Mouse (Mus musculus): Measurements from ENCODE around the gene A530032D15Rik. TPM values are rescaled to one million over a fixed set of nuclear protein-coding genes. Genes with fewer than 3 reads are reported as not detected.
"Not testable (repeated sequence)": the region's sequence is repeated elsewhere in the genome, so short reads cannot be mapped to it uniquely, and the experiment has no call there.

Gene A530032D15Rik
- not detected in 2 replicates for polyA plus RNA-seq (2012; ENCODE audit: insufficient read depth, insufficient read length, low replicate concordance, missing spikeins)

DNA sequence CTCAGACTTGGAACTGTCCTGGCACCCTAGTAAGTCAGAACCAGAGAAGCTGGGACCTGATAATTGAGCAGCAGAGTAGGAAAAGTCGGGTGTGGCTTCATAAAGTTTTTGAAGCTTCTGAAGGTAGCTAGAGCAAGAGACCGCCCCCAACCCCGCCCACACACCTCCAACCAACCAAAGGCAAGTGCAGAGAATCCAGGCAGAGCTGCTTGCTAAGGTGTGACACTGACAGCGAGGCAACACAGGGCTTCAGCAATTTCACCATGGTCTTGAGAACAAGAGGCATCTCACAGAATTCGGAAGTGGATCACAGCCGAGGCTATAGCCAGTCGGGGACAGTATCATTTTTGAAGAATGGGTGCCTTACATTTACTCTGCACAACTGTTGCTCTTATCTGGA, at the start of gene A530032D15Rik:
Gene A530032D15Rik, minus strand, starts transcription at position 101 of the 400 bp plus-strand sequence.
- 80% methylated on average over 2 of the region's 7 CpGs for WGBS
- H3K27ac ChIP-seq (ENCODE audit: insufficient read depth, low read depth, low read length); H3K4me3 ChIP-seq (ENCODE audit: insufficient read depth, low read depth, low read length); H3K4me1 ChIP-seq (ENCODE audit: control insufficient read depth, insufficient read depth, low read length): not testable (repeated sequence)

DNA sequence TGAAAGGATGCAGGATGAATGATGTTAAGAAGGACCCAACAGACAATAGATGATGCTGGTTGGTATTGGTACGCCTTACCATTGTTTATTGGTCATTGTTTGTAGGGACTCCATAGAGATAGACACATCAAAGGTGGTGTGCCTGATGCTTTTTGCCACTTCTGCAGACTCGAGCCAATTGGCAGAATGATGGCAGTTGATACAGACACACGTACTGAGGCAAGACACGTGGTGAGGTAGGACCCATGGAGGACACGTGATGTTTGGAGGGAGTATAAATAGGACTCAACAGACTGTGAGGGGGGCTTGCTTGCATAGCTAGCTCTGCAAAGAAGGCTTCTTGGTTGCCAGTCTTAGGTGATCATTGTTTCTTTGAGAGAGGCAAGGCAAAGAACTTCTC, 45.5 kb upstream of the A530032D15Rik start:
- WGBS = 78% methylated on average over 4 of the region's 5 CpGs

DNA sequence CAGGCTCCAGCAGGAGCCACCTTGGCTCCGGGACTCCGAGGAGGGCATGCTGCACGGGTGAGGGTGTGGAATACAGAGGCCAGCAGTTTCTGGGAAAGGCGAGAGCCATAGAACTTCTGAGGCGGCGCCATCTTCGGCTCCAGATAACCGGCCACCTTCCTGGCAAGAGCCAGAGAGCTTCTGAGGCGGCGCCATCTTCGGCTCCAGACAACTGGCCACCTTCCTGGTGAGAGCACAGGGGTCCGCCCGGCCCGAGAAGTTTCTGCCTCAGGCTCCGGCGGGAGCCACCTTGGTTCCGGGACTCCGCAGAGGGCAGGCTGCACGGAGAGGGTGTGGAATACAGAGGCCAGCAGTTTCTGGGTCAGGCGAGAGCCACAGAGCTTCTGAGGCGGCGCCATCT, 24.0 kb upstream of the A530032D15Rik start:
- WGBS = 91% methylated on average over 22 of the region's 22 CpGs
- not testable (repeated sequence) for H3K4me3 ChIP-seq (ENCODE audit: insufficient read depth, low read depth, low read length); H3K4me1 ChIP-seq (ENCODE audit: control insufficient read depth, insufficient read depth, low read length); H3K27ac ChIP-seq (ENCODE audit: insufficient read depth, low read depth, low read length)

More for the DNA sequence above, 45.5 kb upstream of the A530032D15Rik start:
- H3K4me1 ChIP-seq (ENCODE audit: control insufficient read depth, insufficient read depth, low read length); H3K27ac ChIP-seq (ENCODE audit: insufficient read depth, low read depth, low read length); H3K4me3 ChIP-seq (ENCODE audit: insufficient read depth, low read depth, low read length): not testable (repeated sequence)

DNA sequence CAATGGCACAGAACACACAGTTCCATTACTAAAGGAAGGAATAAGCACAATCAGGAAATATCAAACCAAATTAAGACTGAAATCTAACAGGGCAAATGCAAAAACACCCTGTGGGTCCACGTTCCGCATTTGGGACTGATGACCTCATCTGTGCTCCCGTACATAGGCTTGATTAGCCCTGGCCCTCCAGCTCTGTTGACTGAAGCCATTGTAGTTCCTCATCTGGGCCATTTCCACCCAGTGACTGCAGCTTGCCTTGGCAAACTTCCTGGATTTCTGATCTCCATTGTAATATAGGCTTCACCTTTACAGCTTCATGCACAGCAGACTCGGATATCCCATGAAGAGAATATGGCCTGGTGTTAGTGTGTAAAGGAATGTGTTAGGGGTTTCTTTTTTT, 12.2 kb upstream of the A530032D15Rik start:
- 84% methylated on average over 4 of the region's 4 CpGs for WGBS
- H3K4me3 ChIP-seq (ENCODE audit: insufficient read depth, low read depth, low read length); H3K27ac ChIP-seq (ENCODE audit: insufficient read depth, low read depth, low read length); H3K4me1 ChIP-seq (ENCODE audit: control insufficient read depth, insufficient read depth, low read length): not testable (repeated sequence)

DNA sequence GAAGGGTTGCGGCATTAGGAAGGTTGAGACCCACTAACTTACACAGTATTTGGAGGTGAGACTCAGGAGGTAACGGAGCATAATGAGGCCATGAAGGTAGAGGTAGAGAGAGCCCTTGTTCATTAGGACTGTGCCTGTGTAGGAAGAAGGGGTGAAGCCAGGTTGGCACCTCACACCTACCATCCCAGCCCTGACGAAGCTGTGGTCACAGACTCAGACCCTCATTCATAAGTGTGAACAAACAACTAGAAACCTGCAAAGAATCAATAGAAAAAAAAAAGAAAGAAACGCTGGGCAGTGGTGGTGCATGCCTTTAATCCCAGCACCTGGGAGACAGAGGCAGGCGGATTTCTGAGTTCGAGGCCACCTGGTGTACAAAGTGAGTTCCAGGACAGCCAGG, 8.7 kb upstream of the A530032D15Rik start:
- not testable (repeated sequence) for H3K4me3 ChIP-seq (ENCODE audit: insufficient read depth, low read depth, low read length); H3K27ac ChIP-seq (ENCODE audit: insufficient read depth, low read depth, low read length); H3K4me1 ChIP-seq (ENCODE audit: control insufficient read depth, insufficient read depth, low read length)
- 82% methylated on average over 6 of the region's 6 CpGs for WGBS

DNA sequence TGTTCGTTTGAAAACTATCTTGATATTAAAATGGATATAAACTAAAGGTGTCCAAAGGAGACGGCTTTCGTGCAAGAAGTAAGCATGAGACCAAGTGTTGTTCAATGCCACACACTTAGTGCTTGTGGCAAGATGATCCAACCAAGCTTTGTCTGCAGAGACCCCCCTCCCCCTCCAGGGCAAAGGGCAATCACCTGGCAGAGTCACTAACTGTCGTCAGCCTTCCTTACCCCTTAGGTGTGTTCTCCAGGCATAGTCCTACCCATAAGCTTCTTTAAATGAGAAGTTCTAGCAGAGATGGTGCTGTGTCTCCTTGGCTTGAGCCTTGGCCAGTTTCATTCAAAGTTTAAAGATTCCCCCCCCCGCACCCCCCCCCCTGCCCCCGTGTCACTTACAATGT, 7.9 kb upstream of the A530032D15Rik start:
- H3K4me3 ChIP-seq (ENCODE audit: insufficient read depth, low read depth, low read length) = not testable (repeated sequence)
- 69% methylated on average over 5 of the region's 6 CpGs for WGBS

DNA sequence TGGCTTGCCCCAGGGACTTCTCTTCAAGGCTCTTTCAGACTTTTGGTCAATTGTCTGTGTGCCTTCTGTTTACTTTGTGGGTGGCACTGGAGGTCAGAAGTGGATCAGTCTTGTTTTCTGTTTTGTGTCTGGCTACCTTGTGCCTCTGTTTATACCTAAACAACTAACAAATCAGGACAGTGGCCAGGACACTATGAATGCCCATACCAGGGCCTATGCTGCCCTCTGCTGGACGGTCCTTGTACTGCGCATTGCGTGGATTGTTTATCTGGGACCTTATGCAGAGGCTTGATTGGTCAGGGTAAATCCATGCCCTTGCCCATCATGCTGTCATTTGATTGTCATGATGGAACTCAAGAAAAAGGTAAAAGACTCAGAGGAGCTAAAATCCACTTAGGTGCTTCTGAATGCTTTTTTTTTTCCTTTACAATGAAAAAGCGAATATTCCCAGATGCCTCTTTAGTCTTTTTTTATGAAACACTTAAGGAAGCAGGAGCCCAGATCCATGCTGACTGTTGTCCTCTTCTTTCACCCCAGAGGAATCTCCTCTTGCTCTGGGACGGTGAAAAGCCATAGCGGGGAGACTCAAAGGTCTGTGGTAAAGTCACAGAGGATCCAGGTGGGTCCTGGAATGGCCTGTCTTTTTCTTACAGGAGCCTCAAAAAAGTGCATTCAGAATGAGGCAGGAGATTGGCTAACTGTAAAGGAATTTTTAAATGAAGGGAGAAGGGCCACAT, 5.2 kb upstream of the A530032D15Rik start:
- 54% methylated on average over 6 of the region's 6 CpGs for WGBS
- not testable (repeated sequence) for H3K4me3 ChIP-seq (ENCODE audit: insufficient read depth, low read depth, low read length); H3K27ac ChIP-seq (ENCODE audit: insufficient read depth, low read depth, low read length); H3K4me1 ChIP-seq (ENCODE audit: control insufficient read depth, insufficient read depth, low read length)

More for the DNA sequence above, 7.9 kb upstream of the A530032D15Rik start:
- not testable (repeated sequence) for H3K27ac ChIP-seq (ENCODE audit: insufficient read depth, low read depth, low read length); H3K4me1 ChIP-seq (ENCODE audit: control insufficient read depth, insufficient read depth, low read length)

DNA sequence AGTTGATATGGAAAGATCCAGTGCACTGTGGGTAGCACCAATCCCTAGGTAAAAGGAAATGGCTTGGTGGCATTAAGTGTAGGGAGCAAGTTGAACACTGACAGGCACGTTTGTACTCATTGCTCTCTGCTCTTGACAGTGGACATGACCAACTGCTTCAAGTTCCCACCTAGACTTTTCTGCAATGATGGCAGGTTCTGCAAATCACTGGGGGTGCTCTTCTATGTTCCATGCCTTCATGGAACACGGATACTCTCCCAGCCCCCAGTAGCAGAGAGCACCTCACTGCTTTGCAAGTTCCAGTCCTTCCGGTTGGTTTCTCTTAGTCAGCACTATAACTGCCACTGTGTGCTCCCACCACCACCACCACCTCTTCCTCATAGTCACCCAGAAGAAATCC, 4.4 kb upstream of the A530032D15Rik start:
- H3K27ac ChIP-seq (ENCODE audit: insufficient read depth, low read depth, low read length); H3K4me3 ChIP-seq (ENCODE audit: insufficient read depth, low read depth, low read length); H3K4me1 ChIP-seq (ENCODE audit: control insufficient read depth, insufficient read depth, low read length): not testable (repeated sequence)
- 82% methylated on average over 3 of the region's 3 CpGs for WGBS

DNA sequence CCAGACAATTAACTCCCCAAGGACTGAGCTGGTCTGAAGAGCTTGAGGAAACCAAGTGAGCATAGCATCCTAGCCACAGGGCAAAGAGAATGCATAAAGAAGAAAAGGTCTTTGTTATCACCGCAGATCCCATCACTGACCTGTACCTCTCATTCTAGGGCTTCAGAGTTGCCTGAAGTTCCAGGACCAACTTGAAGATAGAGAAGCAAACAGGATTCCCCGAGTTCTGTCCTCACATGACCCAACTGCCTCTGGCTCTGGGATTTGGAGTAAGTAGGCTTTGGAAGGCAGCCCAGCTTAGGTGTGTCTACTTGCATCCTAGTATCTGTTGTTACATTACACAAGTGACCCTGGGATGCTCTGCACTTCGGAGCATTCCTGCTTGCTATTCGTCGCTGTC, 3.2 kb upstream of the A530032D15Rik start:
- not testable (repeated sequence) for H3K4me1 ChIP-seq (ENCODE audit: control insufficient read depth, insufficient read depth, low read length); H3K27ac ChIP-seq (ENCODE audit: insufficient read depth, low read depth, low read length); H3K4me3 ChIP-seq (ENCODE audit: insufficient read depth, low read depth, low read length)
- 69% methylated on average over 2 of the region's 5 CpGs for WGBS

DNA sequence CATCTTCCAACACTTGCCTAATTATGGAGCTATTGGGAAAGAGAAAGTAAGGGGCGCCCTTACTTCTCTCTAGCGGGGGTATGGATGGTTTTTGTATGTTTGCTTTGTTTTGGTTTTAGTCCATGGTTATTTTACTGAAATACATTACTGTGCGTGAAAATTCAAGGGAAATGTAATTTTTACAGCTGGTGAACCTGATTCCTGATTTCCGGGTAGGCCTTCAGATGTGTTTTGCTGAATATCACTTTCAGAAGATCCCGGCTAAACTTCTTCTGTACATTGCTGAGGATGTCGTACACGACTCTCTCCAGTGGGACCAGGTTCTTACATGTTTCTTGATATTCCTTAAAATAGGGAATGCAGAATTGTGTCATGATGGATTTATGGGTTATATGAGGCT, 2.6 kb upstream of the A530032D15Rik start:
- 91% methylated on average over 7 of the region's 7 CpGs for WGBS
- not testable (repeated sequence) for H3K4me3 ChIP-seq (ENCODE audit: insufficient read depth, low read depth, low read length); H3K4me1 ChIP-seq (ENCODE audit: control insufficient read depth, insufficient read depth, low read length); H3K27ac ChIP-seq (ENCODE audit: insufficient read depth, low read depth, low read length)

DNA sequence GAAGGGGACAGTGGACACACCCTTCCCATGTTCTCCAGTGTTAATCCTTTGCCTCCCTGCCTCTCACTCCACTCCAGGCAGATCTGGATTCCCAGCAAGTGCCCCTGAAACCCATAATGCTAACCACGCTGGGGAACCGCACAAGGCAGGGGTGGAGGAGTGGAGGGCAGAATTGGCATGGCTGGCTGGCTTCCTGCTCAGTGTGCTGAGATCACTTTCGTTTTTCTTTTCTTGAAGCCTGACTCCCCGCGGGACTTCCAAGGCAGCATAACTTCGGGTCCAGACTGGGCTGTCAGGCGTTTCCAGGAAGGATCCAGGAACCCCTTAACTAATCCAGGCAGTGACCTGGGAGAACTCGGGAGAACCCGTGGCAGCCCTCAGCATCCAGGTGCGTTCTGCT, 1.9 kb upstream of the A530032D15Rik start:
- H3K4me1 ChIP-seq (ENCODE audit: control insufficient read depth, insufficient read depth, low read length); H3K27ac ChIP-seq (ENCODE audit: insufficient read depth, low read depth, low read length); H3K4me3 ChIP-seq (ENCODE audit: insufficient read depth, low read depth, low read length): not testable (repeated sequence)
- WGBS = 70% methylated on average over 10 of the region's 10 CpGs

DNA sequence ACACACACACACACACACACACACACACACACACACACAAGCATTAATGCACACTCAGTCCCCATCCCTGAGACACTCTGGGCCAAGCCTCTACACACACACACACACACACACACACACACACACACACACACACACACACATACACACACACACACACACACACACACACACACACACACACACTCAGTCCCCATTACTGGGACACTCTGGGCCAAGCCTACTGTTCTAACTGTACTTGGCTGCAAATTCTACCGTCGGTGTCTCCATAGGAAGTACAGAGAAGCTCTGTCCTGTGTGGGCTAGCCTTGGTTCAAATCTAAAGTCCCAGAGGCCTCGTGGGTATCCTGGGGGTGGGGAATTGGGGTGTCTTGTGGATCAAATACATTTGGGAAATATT, 1.2 kb upstream of the A530032D15Rik start:
- not testable (repeated sequence) for H3K4me3 ChIP-seq (ENCODE audit: insufficient read depth, low read depth, low read length); H3K27ac ChIP-seq (ENCODE audit: insufficient read depth, low read depth, low read length); H3K4me1 ChIP-seq (ENCODE audit: control insufficient read depth, insufficient read depth, low read length)
- 69% methylated on average over 3 of the region's 3 CpGs for WGBS

DNA sequence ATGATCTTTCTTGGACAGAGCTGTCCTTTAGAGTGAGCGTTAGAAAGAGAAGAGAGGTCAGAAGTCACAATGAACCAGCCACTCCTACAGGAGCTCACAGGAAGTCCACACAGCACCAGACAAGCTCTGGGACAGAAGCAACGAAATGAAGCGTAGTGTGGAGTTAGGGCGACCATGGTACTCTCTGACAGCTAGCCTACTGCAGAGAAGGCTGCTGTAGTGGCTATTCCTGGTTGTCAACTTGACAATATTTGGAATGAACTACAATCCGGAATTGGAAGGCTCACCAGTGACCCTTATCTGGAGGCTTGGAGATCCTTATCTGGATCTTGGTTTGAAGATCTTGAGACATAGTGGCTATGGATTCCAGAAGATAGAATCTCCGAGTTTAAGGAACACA, 3.6 kb downstream of the A530032D15Rik start:
- H3K4me1 ChIP-seq (ENCODE audit: control insufficient read depth, insufficient read depth, low read length); H3K27ac ChIP-seq (ENCODE audit: insufficient read depth, low read depth, low read length); H3K4me3 ChIP-seq (ENCODE audit: insufficient read depth, low read depth, low read length): not testable (repeated sequence)
- 72% methylated on average over 5 of the region's 6 CpGs for WGBS

DNA sequence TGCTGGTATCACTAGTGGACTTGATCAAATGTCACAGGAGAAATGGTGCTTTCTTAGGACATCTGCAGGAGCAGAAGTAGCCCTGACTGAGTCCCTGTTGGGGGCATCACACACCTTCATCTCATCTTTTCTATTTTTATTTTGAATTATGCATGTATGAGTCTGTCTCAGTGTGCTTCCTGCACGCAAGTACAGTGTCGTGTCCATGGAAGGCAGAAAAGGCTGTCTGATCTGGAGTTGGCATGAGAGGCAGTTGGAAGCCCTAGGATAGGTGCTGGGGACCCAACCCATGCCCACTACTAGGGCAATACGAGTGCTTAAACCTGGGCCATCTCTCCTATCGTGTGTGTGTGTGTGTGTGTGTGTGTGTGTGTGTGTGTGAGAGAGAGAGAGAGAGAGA, 4.3 kb downstream of the A530032D15Rik start:
- WGBS = 79% methylated on average over 4 of the region's 4 CpGs
- H3K27ac ChIP-seq (ENCODE audit: insufficient read depth, low read depth, low read length); H3K4me1 ChIP-seq (ENCODE audit: control insufficient read depth, insufficient read depth, low read length): not testable (repeated sequence)

DNA sequence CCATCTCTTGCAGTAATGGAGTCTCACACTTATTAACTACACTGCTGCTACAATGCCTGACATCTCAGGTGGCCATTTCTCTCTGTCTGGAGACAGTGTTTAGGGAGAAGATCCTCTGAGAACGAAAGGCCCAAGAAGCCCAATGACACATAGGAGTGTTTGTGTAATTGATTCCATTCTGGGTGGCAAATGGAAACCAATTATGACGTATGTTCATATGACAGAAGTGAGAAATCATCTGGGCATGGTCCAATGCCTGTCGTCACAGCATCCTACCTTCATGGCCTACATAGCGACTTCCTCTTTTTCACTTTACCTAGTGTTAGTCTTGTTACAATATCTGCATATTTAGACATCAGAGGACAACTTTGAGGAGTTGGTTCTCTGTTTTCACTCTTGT, 7.9 kb downstream of the A530032D15Rik start:
- not testable (repeated sequence) for H3K27ac ChIP-seq (ENCODE audit: insufficient read depth, low read depth, low read length); H3K4me1 ChIP-seq (ENCODE audit: control insufficient read depth, insufficient read depth, low read length); H3K4me3 ChIP-seq (ENCODE audit: insufficient read depth, low read depth, low read length)
- 85% methylated on average over 4 of the region's 4 CpGs for WGBS

More for the DNA sequence above, 4.3 kb downstream of the A530032D15Rik start:
- not testable (repeated sequence) for H3K4me3 ChIP-seq (ENCODE audit: insufficient read depth, low read depth, low read length)

Measured in olfactory bulb, adult 2 months (tissue).